Mouse (Mus musculus) stomach, postnatal 0 days (tissue): ENCODE data around the gene Ccl4.

Experiments used
- CTCF ChIP-seq: IDR thresholded peaks from 2 replicates; pipeline ENCODE4 v1.5.1; 2016; ENCODE audit warnings: antibody characterized with exemption, low read depth, mild to moderate bottlenecking, moderate library complexity
- EP300 ChIP-seq: optimal IDR thresholded peaks from 2 replicates; pipeline ENCODE3; 2016; ENCODE audit warnings: antibody characterized with exemption

DNA sequence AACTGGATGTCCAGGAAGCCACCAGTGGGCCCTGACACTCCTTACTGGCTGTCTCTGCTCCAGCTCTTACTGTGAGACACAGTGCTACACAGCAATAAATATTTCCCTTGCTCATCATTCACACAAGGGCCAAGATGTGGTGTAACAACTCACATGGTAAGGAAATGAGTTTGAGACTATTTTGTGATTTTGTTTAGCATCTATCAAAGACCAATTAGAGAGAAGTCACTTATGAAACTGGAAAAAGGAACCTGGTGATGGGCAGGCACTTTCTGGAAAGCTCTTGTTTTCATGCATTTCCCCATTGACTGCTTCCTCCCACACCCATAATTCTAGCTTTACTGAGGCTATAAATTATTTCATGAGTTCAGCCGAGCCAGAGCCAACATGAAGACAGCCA lies 41.3 kb downstream of the Ccl4 start, which contains the start of gene Wfdc17:
- no peak for TF ChIP-seq EP300
- no peak for TF ChIP-seq CTCF
